Mouse (Mus musculus) forebrain, postnatal 0 days (tissue): Measurements from ENCODE around the gene Pbdc1. TPM values are rescaled to one million over a fixed set of nuclear protein-coding genes. Genes with fewer than 3 reads are reported as not detected.
"Not testable (repeated sequence)": the region's sequence is repeated elsewhere in the genome, so short reads cannot be mapped to it uniquely, and the experiment has no call there.

Experiments
- ATAC-seq: fragments of 200-750 bp; cut with Nextera tagmentation; 2 replicates; pipeline ENCODE4 v1.8.0; 2017; ENCODE audit warnings: mild to moderate bottlenecking, moderate library complexity
- DNase-seq: peaks from one replicate; pipeline ENCODE4 v3.0.0-alpha.2; 2015
- H3K27ac ChIP-seq: fragments of 300-500 bp; sonication (generic); 2 replicates; pipeline ENCODE4 v1.5.1; 2014; ENCODE audit warnings: low read depth, mild to moderate bottlenecking, antibody characterized with exemption, low read length, moderate library complexity, mixed read lengths
- H3K27me3 ChIP-seq: fragments of 300-500 bp; sonication (generic); 2 replicates; pipeline ENCODE4 v1.6.1; 2014; ENCODE audit warnings: mild to moderate bottlenecking, low read length, mixed read lengths; ENCODE audit not compliant: insufficient read depth
- H3K36me3 ChIP-seq: fragments of 300-500 bp; sonication (generic); 2 replicates; pipeline ENCODE4 v1.6.1; 2014; ENCODE audit warnings: mild to moderate bottlenecking, moderate library complexity; ENCODE audit not compliant: insufficient read depth
- H3K4me1 ChIP-seq: fragments of 300-500 bp; sonication (generic); 2 replicates; pipeline ENCODE4 v1.6.1; 2014; ENCODE audit warnings: antibody characterized with exemption; ENCODE audit not compliant: insufficient read depth
- H3K4me2 ChIP-seq: fragments of 300-500 bp; sonication (generic); 2 replicates; pipeline ENCODE4 v1.6.1; 2014; ENCODE audit warnings: low read depth, mild to moderate bottlenecking, moderate library complexity
- H3K4me3 ChIP-seq: fragments of 300-500 bp; sonication (generic); 2 replicates; pipeline ENCODE4 v1.5.1; 2014; ENCODE audit warnings: low read depth, low read length, mixed read lengths
- H3K9ac ChIP-seq: fragments of 300-500 bp; sonication (generic); 2 replicates; pipeline ENCODE4 v1.6.1; 2014; ENCODE audit warnings: mild to moderate bottlenecking
- H3K9me3 ChIP-seq: fragments of 300-500 bp; sonication (generic); 2 replicates; pipeline ENCODE4 v1.6.1; 2016; ENCODE audit warnings: low read length
- CTCF ChIP-seq: sonication (generic); IDR thresholded peaks from 2 replicates; pipeline ENCODE4 v1.5.1; 2016; ENCODE audit warnings: antibody characterized with exemption, control low read depth, low read depth
- WGBS: fragments of 180-500 bp; shearing (Covaris S2); extraction: QIAGEN DNeasy Blood & Tissue Kit; methylation state at CpG from one replicate; pipeline ENCODE4 v1.1.7; 2014; 5-methylcytosine and 5-hydroxymethylcytosine counted together
- polyA plus RNA-seq: library from polyadenylated mRNA; unstranded; fragments of >200 nt; fragmentation: Nextera tagmentation; extraction: Ambion mirVana; gene quantifications from 2 replicates; pipeline ENCODE4 v1.2.1, GENCODE M21; 2015
- total RNA-seq: library from RNA; depleted of rRNA; stranded (reverse); fragments of >200 nt; gene quantifications from 2 replicates; pipeline ENCODE4 v1.2.3, GENCODE M21; 2014; rRNA removed

The Pbdc1 gene
- total and polyA plus RNA-seq, 2 experiments from 2014 or later, result 24.0 to 28.2 TPM

DNA sequence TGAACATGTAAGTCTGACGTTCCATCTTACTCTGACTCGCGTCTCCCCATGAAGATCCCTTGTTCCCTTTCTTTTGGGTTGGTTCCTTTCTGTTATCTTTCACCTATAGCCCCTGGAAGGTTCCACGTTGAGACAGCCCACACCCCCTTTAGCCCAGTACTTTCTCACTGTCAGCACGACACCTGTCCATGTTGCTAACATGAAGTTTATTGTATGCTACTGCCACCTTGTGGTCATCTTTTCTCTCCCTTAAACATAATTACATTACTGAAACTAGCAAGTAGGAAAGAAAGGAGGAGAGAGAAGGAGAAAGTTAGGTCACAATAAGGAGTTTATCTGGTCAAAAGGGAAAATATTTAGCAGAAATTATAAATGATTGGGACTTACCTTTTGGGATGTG, 24.6 kb downstream of the Pbdc1 start:
- ATAC-seq, result peak; percentile 50; the same call in 1 of the 2 replicates
- no peak overlapping the region for H3K9ac ChIP-seq
- peak; percentile 65 for TF ChIP-seq CTCF
- peak; percentile 69 for DNase-seq
- no peaks in the 10 kb centered on the region for H3K9me3 ChIP-seq
- H3K4me3 ChIP-seq, result no peak overlapping the region
- H3K27ac ChIP-seq, result no peak overlapping the region
- WGBS, result 37% methylated on average over 5 of the region's 5 CpGs
- no peaks in the 10 kb centered on the region for H3K27me3 ChIP-seq
- H3K4me1 ChIP-seq, result no peaks in the 10 kb centered on the region
- no peaks in the 10 kb centered on the region for H3K36me3 ChIP-seq
- H3K4me2 ChIP-seq, result no peak overlapping the region

GRCm38 (mm10) chrX:105114994-105115393, 35.4 kb downstream of the Pbdc1 start:
- Histone ChIP-seq H3K27me3 (no peaks in the 10 kb centered on the region), H3K4me3 (no peak overlapping the region), H3K9ac (no peak overlapping the region), H3K4me1 (no peaks in the 10 kb centered on the region), H3K9me3 (no peaks in the 10 kb centered on the region), H3K36me3 (no peaks in the 10 kb centered on the region), H3K4me2 (no peak overlapping the region), H3K27ac (no peak overlapping the region)
- ATAC-seq (no peak), DNase-seq (no peak)
- TF ChIP-seq CTCF, result no peak
- WGBS, result 61% methylated on average over 2 of the region's 2 CpGs

- TF ChIP-seq CTCF, result 0 out of 2 replicates have a peak, but pooled peaks have one; percentile 1
- H3K4me3 ChIP-seq, result peak within 1 kb of the TSS; percentile 59
- no peaks in the 10 kb centered on the region for H3K36me3 ChIP-seq
- H3K27ac ChIP-seq, result peak within 1 kb of the TSS; percentile 91
- ATAC-seq (peak; percentile 77), DNase-seq (peak; percentile 89)
- peak within 1 kb of the TSS; percentile 71 for H3K9ac ChIP-seq
- H3K4me2 ChIP-seq, result peak within 1 kb of the TSS; percentile 59
- no peaks in the 10 kb centered on the region for H3K9me3 ChIP-seq
- 20% methylated on average over 65 of the region's 65 CpGs for WGBS
- no peaks in the 10 kb centered on the region for H3K4me1 ChIP-seq
- H3K27me3 ChIP-seq, result no peaks in the 10 kb centered on the region
These were observed 41.0 kb downstream of the Pbdc1 start, which contains the start of gene Magee1 for GRCm38 (mm10) chrX:105120275-105121226. Gene Magee1 (plus strand): TSS chrX:105120378.

GRCm38 (mm10) chrX:105121227-105121865, 41.8 kb downstream of the Pbdc1 start:
- WGBS, result 29% methylated on average over 38 of the region's 38 CpGs
- peak overlapping the region; percentile 91 for H3K27ac ChIP-seq
- no peaks in the 10 kb centered on the region for H3K36me3 ChIP-seq
- H3K9ac ChIP-seq, result peak overlapping the region; percentile 71
- peak overlapping the region; percentile 59 for H3K4me3 ChIP-seq
- ATAC-seq (peak; percentile 88), DNase-seq (peak; percentile 87)
- peak overlapping the region; percentile 59 for H3K4me2 ChIP-seq
- no peaks in the 10 kb centered on the region for H3K9me3 ChIP-seq
- no peaks in the 10 kb centered on the region for H3K27me3 ChIP-seq
- peak; percentile 70 for TF ChIP-seq CTCF
- H3K4me1 ChIP-seq, result no peaks in the 10 kb centered on the region

DNA sequence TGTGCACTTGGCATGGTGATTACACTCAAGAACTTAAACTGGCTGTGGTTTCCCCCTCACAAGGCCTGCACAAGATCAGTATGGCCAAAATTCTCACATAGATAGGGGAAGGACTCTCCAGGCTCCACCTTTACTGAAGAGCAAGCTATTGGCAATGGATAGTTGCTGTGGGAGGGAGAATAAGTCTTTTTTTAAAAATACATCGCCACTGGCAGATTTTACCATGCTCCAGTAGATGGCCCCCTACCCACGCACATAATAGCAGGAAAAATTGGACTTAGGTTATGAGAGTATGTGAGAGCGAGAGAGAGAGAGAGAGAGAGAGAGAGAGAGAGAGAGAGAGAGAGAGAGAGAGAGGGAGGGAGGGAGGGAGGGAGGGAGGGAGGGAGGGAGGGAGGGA, 45.3 kb downstream of the Pbdc1 start:
- no peaks in the 10 kb centered on the region for H3K4me1 ChIP-seq

DNA sequence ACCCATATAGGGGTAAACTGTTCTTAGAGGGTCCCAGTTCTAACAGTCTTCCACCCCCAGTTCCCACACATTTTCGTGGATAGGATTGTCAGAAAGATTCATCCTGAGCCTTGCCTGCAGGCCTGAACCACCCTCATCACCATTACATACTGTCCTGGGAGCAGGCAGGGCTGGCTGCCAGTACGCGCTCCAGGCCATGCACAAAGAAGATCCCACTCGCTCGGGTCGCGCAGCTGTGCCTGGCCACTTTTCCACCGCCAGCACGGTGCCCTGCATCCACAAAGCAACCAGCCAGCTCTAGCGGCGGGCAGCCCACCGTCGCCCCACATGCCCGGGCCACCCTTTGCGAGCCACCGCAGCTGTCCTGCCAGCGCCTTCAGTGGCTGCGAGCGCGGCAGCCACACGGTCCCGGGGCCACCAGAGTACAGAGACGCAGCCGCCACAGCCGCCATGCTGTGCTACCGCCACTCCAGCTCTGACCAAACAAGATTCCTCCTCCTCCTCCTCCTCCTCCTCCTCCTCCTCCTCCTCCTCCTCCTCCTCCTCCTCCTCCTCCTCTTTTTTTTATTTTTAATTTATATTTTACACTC, 72.4 kb downstream of the Pbdc1 start:
- Histone ChIP-seq H3K4me1 (no peaks in the 10 kb centered on the region), H3K27ac (no peak overlapping the region), H3K4me2 (0 out of 2 replicates have a peak overlapping the region, but pooled peaks have one; percentile 24), H3K9ac (no peak overlapping the region), H3K4me3 (no peak overlapping the region), H3K27me3 (no peaks in the 10 kb centered on the region), H3K9me3 (no peaks in the 10 kb centered on the region), H3K36me3 (no peaks in the 10 kb centered on the region)
- peak; percentile 0 for DNase-seq
- no peak for TF ChIP-seq CTCF
- peak; percentile 42 for ATAC-seq
- WGBS, result 59% methylated on average over 24 of the region's 26 CpGs

More for the DNA sequence above, 45.3 kb downstream of the Pbdc1 start:
- TF ChIP-seq CTCF, result peak; percentile 43
- H3K27ac ChIP-seq, result no peak overlapping the region
- H3K9me3 ChIP-seq, result no peaks in the 10 kb centered on the region
- H3K9ac ChIP-seq, result no peak overlapping the region
- H3K27me3 ChIP-seq, result no peaks in the 10 kb centered on the region
- DNase-seq (peak; percentile 66), ATAC-seq (no peak)
- H3K4me2 ChIP-seq, result no peak overlapping the region
- H3K36me3 ChIP-seq, result no peaks in the 10 kb centered on the region
- 25% methylated on average over 2 of the region's 3 CpGs for WGBS
- H3K4me3 ChIP-seq, result no peak overlapping the region

- H3K9me3 ChIP-seq, H3K36me3 ChIP-seq, H3K4me3 ChIP-seq, H3K4me1 ChIP-seq, H3K4me2 ChIP-seq, ATAC-seq, H3K27ac ChIP-seq, DNase-seq, H3K27me3 ChIP-seq, H3K9ac ChIP-seq: not testable (repeated sequence)
- 72% methylated on average over 6 of the region's 6 CpGs for WGBS
These were observed 85.5 kb downstream of the Pbdc1 start for GRCm38 (mm10) chrX:105165007-105165406.

Other genes starting within 250 kb of the Pbdc1 start
- 34.8 and 38.5 TPM in 2 replicates for gene Magee2, start 222.5 kb upstream of the Pbdc1 start, total RNA-seq
- gene Magee2, start 222.5 kb upstream of the Pbdc1 start, polyA plus RNA-seq, result 12.2 and 30.6 TPM in 2 replicates
- gene Magee1, start 40.6 kb downstream of the Pbdc1 start, total RNA-seq, result 126 and 172 TPM in 2 replicates
- 129 and 183 TPM in 2 replicates for gene Magee1, start 40.6 kb downstream of the Pbdc1 start, polyA plus RNA-seq